Mouse (Mus musculus): ENCODE data around the gene Susd6. TPM values are rescaled to one million over a fixed set of nuclear protein-coding genes. Genes with fewer than 3 reads are reported as not detected.
"Not testable (repeated sequence)": the region's sequence is repeated elsewhere in the genome, so short reads cannot be mapped to it uniquely, and the experiment has no call there.

The Susd6 gene
- polyA plus RNA-seq, 1 experiment from 2014 or later, result 22.3 TPM

GRCm38 (mm10) chr12:80816380-80817086, 26.2 kb downstream of the Susd6 start:
- Histone ChIP-seq H3K36me3 (no peaks in the 10 kb centered on the region), H3K27ac (replicated peaks) (peak overlapping the region; percentile 77), H3K4me3 (no peak overlapping the region), H3K9ac (replicated peaks) (no peak overlapping the region), H3K27me3 (no peaks in the 10 kb centered on the region), H3K9me3 (no peaks in the 10 kb centered on the region), H3K4me2 (replicated peaks) (no peak overlapping the region), H3K4me1 (peaks cover 33% of the 10 kb centered on the region)
- ATAC-seq (ENCODE audit: low FRiP score, low read depth), result peak; percentile 62
- 37% methylated on average over 1 of the region's 1 CpGs for WGBS

DNA sequence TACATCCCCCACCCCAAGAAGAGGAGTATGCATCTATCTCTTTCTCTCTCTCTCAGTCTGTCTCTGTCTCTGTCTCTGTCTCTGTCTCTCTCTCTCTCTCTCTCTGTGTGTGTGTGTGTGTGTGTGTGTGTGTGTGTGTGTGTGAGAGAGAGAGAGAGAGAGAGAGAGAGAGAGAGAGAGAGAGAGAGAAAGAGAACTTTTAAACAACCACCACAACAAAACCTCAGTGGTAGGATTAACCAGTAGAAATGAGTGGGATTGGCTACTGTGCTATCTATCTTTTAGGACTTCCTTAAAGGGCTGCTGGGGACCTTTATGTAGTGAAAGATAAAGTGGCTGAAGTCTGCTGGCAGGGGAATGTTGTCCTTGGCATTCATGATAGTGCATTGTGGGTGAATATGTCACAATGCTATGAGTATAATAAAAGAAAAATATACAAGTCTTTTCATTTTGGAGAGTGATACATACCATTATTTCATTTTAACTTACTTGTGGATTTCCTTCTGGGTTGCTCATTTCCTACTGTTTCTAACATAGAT, 27.5 kb downstream of the Susd6 start:
- Histone ChIP-seq H3K4me3 (no peak overlapping the region), H3K36me3 (no peaks in the 10 kb centered on the region), H3K4me2 (replicated peaks) (no peak overlapping the region), H3K27me3 (no peaks in the 10 kb centered on the region), H3K27ac (replicated peaks) (no peak overlapping the region), H3K4me1 (peaks cover 21% of the 10 kb centered on the region), H3K9ac (replicated peaks) (no peak overlapping the region), H3K9me3 (no peaks in the 10 kb centered on the region)
- ATAC-seq (ENCODE audit: low FRiP score, low read depth), result no peak

DNA sequence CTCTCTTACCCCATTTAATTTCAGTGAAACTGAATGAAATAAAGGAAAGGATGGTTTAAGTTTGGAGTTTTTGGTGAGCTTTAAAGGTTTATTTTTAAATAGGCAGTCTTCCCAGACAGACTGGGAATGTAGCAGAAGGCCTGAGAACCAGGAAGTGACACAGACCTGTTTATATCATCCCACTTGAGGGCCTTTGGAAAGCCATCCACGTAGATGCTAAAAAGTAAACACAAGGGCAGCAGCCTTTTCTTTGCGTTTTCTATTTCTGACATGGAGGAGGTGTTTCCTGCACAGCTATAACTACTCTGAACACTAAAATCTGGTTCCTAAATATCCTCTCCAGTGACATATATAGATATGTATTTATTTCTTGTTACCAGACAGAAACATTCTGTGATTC, 28.7 kb downstream of the Susd6 start:
- WGBS, result 83% methylated on average over 2 of the region's 2 CpGs
- H3K4me1 ChIP-seq, result peaks cover 21% of the 10 kb centered on the region
- ATAC-seq (ENCODE audit: low FRiP score, low read depth); H3K4me2 ChIP-seq (replicated peaks); H3K9ac ChIP-seq (replicated peaks); H3K27ac ChIP-seq (replicated peaks); H3K4me3 ChIP-seq; H3K27me3 ChIP-seq; H3K36me3 ChIP-seq; H3K9me3 ChIP-seq: not testable (repeated sequence)

DNA sequence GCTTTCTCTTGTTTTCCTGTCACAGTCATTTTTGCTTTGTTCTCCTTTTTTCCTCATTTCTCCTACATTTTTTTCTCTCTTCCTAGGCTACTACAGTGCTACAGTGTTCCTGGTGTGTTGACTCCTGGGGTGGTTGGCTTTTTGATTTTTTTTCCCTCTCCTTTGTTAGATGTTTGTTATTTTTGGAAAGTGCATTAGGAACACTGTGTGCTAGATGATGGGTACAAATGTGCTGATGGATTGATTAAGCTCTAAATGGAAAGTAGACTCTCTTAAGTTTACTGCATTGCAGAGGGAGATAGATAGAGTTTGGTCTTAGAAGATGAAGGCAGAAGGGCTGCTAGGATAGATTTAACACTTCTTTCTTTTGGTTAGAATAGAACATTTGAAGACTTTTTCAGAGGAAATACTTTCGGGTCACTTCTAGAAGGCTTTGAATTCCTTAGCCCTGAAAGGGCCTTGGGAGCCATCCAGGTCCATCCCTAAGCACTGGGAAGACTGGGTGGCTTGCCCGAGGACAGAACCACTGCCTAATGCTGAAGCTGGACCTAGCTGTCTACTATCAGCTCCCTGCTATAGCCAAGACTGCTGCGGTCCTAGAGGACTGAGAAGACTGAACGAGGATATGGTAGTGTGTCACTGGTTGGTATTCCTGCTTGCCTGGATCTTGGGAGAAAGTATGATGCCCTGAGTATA, 31.1 kb downstream of the Susd6 start:
- no peak overlapping the region for H3K4me3 ChIP-seq
- WGBS, result 89% methylated on average over 4 of the region's 4 CpGs
- no peak overlapping the region for H3K4me2 ChIP-seq (replicated peaks)
- H3K27me3 ChIP-seq, result no peaks in the 10 kb centered on the region
- no peaks in the 10 kb centered on the region for H3K36me3 ChIP-seq
- H3K9ac ChIP-seq (replicated peaks), result no peak overlapping the region
- no peaks in the 10 kb centered on the region for H3K9me3 ChIP-seq
- ATAC-seq (ENCODE audit: low FRiP score, low read depth), result no peak
- H3K4me1 ChIP-seq, result peaks cover 11% of the 10 kb centered on the region
- H3K27ac ChIP-seq (replicated peaks), result no peak overlapping the region

DNA sequence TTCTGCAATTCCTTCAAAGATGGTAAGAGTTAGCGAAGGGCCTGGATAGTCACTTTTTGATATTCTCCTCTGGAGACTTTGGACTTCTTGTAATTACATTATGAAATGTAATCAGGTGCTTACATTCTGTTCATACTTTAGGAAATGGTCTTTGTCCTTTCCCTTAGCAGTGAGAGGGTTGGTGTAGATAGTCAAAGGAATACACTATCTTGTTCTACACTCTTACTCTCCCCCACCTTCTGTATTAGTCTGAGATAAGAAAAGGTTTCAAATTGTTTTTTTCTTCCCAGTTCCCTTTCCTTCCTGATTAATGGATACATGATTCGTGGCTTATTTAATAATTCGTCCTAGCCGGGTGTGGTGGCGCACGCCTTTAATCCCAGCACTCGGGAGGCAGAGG, 32.2 kb downstream of the Susd6 start:
- H3K27me3 ChIP-seq, result no peaks in the 10 kb centered on the region
- no peak overlapping the region for H3K4me3 ChIP-seq
- peaks cover 3% of the 10 kb centered on the region; the same call in 1 of the 2 replicates for H3K4me1 ChIP-seq
- no peaks in the 10 kb centered on the region for H3K36me3 ChIP-seq
- H3K9me3 ChIP-seq, result no peaks in the 10 kb centered on the region
- no peak overlapping the region for H3K9ac ChIP-seq (replicated peaks)
- ATAC-seq (ENCODE audit: low FRiP score, low read depth), result no peak
- WGBS, result 98% methylated on average over 7 of the region's 7 CpGs
- H3K27ac ChIP-seq (replicated peaks), result no peak overlapping the region
- H3K4me2 ChIP-seq (replicated peaks), result no peak overlapping the region

- H3K27ac ChIP-seq (replicated peaks), result no peak overlapping the region
- no peaks in the 10 kb centered on the region for H3K9me3 ChIP-seq
- 91% methylated on average over 1 of the region's 1 CpGs for WGBS
- peaks cover 3% of the 10 kb centered on the region; the same call in 1 of the 2 replicates for H3K4me1 ChIP-seq
- 0 out of 2 replicates have a peak, but pooled peaks cover 5% of the 10 kb centered on the region for H3K36me3 ChIP-seq
- no peak overlapping the region for H3K9ac ChIP-seq (replicated peaks)
- H3K4me2 ChIP-seq (replicated peaks), result no peak overlapping the region
- no peaks in the 10 kb centered on the region for H3K27me3 ChIP-seq
- no peak for ATAC-seq (ENCODE audit: low FRiP score, low read depth)
- H3K4me3 ChIP-seq, result no peak overlapping the region
These were observed 33.9 kb downstream of the Susd6 start for GRCm38 (mm10) chr12:80824202-80824601.

DNA sequence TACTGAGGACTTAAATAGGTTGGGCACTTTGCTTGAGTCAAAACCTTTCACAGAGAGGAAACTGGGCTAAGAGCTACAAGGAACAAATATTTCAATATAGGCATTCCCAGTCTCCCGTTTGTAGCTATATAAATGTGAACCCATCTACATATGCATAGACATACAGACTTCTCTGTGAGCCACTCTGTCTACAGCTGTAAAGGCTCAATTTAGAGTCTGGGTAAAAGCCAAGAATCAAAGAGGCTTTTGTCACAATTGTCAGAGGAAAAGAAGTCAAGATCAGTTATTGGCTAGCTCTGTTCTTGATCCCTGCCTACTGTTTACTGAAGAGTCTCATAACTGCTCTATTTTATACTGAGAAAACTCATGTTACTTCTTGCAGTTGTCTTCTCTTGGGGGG, 36.1 kb downstream of the Susd6 start:
- no peak for ATAC-seq (ENCODE audit: low FRiP score, low read depth)
- no peak overlapping the region for H3K4me3 ChIP-seq
- WGBS, result 73% methylated on average over 1 of the region's 1 CpGs
- H3K27me3 ChIP-seq, result no peaks in the 10 kb centered on the region
- H3K4me2 ChIP-seq (replicated peaks), result no peak overlapping the region
- no peak overlapping the region for H3K27ac ChIP-seq (replicated peaks)
- H3K4me1 ChIP-seq, result peaks cover 8% of the 10 kb centered on the region; the same call in 1 of the 2 replicates
- H3K9me3 ChIP-seq, result no peaks in the 10 kb centered on the region
- H3K9ac ChIP-seq (replicated peaks), result no peak overlapping the region
- H3K36me3 ChIP-seq, result 0 out of 2 replicates have a peak, but pooled peaks cover 5% of the 10 kb centered on the region

DNA sequence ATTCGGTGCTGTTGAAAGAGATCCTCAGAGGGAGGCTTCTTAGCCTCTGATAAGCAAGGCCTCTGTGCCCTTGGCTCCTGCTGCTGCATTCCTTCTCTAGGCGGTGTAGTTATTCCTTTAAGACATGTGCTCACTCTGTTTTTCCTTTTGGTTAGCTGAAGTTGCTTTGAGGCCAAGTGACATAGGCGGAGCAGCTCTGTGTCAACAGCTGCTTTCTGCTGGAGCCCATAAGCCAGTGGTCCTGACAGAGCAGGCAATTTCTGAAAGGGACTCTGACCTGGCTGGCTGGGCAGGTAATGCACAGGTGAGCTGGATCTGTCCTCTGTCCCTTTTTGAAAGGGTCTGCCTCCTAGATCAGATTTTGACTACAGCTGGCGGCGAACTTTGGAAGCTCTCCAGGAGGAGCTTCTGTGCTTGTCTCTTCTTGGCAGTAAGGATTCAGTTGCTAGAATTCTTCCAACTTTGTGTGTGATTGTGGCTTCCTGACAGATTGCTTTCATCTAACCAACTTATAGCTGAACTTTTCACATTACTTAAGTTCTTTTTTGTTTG, 37.2 kb downstream of the Susd6 start:
- Histone ChIP-seq H3K9me3 (no peaks in the 10 kb centered on the region), H3K4me3 (no peak overlapping the region), H3K27ac (replicated peaks) (no peak overlapping the region), H3K9ac (replicated peaks) (no peak overlapping the region), H3K36me3 (0 out of 2 replicates have a peak, but pooled peaks cover 5% of the 10 kb centered on the region), H3K4me1 (peaks cover 8% of the 10 kb centered on the region; the same call in 1 of the 2 replicates), H3K4me2 (replicated peaks) (no peak overlapping the region), H3K27me3 (no peaks in the 10 kb centered on the region)
- 77% methylated on average over 5 of the region's 5 CpGs for WGBS
- ATAC-seq (ENCODE audit: low FRiP score, low read depth), result no peak

DNA sequence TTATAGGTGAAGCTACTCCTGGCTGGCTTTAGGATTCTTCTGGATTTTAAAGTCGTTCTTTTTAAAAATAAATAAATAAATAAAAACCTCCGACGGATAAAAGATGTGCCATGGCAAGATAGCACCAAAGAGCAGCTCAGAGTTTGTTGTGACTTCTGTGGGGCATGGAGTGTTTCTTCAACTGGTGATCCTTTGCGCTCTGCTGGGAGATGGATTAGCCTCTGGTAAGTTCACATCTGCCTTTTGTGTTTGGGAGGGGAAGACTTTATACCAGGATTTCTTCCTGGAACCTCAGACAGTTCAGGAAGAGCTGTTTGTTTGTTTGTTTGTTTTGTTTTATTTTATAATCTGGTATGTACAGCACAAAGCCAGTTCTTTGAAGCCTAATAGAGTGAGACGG, 37.7 kb downstream of the Susd6 start:
- Histone ChIP-seq H3K4me1 (peaks cover 8% of the 10 kb centered on the region; the same call in 1 of the 2 replicates), H3K9ac (replicated peaks) (no peak overlapping the region), H3K27me3 (no peaks in the 10 kb centered on the region), H3K4me2 (replicated peaks) (no peak overlapping the region), H3K36me3 (0 out of 2 replicates have a peak, but pooled peaks cover 5% of the 10 kb centered on the region), H3K27ac (replicated peaks) (no peak overlapping the region), H3K4me3 (no peak overlapping the region), H3K9me3 (no peaks in the 10 kb centered on the region)
- WGBS, result 91% methylated on average over 5 of the region's 5 CpGs
- no peak for ATAC-seq (ENCODE audit: low FRiP score, low read depth)

GRCm38 (mm10) chr12:80828951-80829350, 38.6 kb downstream of the Susd6 start:
- no peak overlapping the region for H3K4me3 ChIP-seq
- 0 out of 2 replicates have a peak, but pooled peaks cover 5% of the 10 kb centered on the region for H3K36me3 ChIP-seq
- no peaks in the 10 kb centered on the region for H3K27me3 ChIP-seq
- H3K9ac ChIP-seq (replicated peaks), result no peak overlapping the region
- H3K4me2 ChIP-seq (replicated peaks), result no peak overlapping the region
- 98% methylated on average over 2 of the region's 2 CpGs for WGBS
- H3K9me3 ChIP-seq, result no peaks in the 10 kb centered on the region
- ATAC-seq (ENCODE audit: low FRiP score, low read depth), result no peak
- H3K27ac ChIP-seq (replicated peaks), result no peak overlapping the region
- H3K4me1 ChIP-seq, result peaks cover 8% of the 10 kb centered on the region; the same call in 1 of the 2 replicates

- WGBS, result 73% methylated on average over 2 of the region's 2 CpGs
- Histone ChIP-seq H3K4me3 (no peak overlapping the region), H3K36me3 (0 out of 2 replicates have a peak, but pooled peaks cover 5% of the 10 kb centered on the region), H3K9ac (replicated peaks) (no peak overlapping the region), H3K4me1 (peaks cover 8% of the 10 kb centered on the region; the same call in 1 of the 2 replicates), H3K27ac (replicated peaks) (no peak overlapping the region), H3K4me2 (replicated peaks) (no peak overlapping the region), H3K27me3 (no peaks in the 10 kb centered on the region), H3K9me3 (no peaks in the 10 kb centered on the region)
- ATAC-seq (ENCODE audit: low FRiP score, low read depth), result no peak
These were observed 39.9 kb downstream of the Susd6 start for GRCm38 (mm10) chr12:80830211-80830610.

DNA sequence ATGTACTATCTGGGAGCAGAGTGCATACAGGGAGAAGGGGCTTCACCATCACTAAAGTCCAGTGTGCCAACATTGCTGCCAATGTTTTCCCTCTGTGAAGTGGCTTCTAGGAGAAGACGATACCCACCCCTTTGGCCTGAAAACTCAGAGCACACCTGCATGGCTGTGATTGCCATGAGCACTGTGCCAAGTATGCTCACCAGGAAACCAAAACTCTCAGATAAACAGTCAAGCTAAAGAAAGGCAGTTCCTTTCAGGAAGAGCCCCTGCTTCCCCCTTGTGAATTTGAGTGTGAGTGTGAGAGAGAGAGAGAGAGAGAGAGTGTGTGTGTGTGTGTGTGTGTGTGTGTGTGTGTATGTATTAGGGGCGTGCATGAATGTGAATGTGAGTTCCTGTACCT, 40.5 kb downstream of the Susd6 start:
- H3K9ac ChIP-seq (replicated peaks), result no peak overlapping the region
- H3K27me3 ChIP-seq, result no peaks in the 10 kb centered on the region
- H3K36me3 ChIP-seq, result 0 out of 2 replicates have a peak, but pooled peaks cover 5% of the 10 kb centered on the region
- 94% methylated on average over 1 of the region's 2 CpGs for WGBS
- H3K4me2 ChIP-seq (replicated peaks), result no peak overlapping the region
- H3K27ac ChIP-seq (replicated peaks), result no peak overlapping the region
- peaks cover 8% of the 10 kb centered on the region; the same call in 1 of the 2 replicates for H3K4me1 ChIP-seq
- H3K4me3 ChIP-seq, result no peak overlapping the region
- no peak for ATAC-seq (ENCODE audit: low FRiP score, low read depth)
- no peaks in the 10 kb centered on the region for H3K9me3 ChIP-seq

Data from midbrain, embryonic 12.5 days (tissue).